Mouse (Mus musculus): Measurements from ENCODE around the gene Rhox2b. TPM values are rescaled to one million over a fixed set of nuclear protein-coding genes. Genes with fewer than 3 reads are reported as not detected.
"Not testable (repeated sequence)": the region's sequence is repeated elsewhere in the genome, so short reads cannot be mapped to it uniquely, and the experiment has no call there.

Gene Rhox2b
- not detected in 2 replicates for polyA plus RNA-seq (2012; rRNA removed)

DNA sequence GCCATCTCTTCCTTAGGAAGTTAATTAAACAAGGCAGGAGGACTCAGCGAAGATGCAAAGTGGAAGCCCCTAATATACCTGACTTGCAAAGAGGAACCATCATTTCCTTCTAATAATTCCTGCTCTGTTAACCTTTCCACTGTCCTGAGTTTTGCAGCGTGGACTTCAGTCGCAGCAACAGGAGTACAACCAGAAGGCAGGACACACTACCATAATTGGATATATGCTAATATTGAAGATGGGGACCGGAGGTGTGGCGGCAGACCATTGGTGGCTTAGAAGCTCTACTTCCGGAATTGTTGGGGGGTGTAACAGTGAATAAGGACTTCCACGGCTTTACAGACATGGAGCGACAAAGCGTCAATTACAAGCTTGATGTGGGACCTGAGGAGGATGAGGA lies at the start of gene Rhox2b:
Gene Rhox2b (plus strand): TSS at position 301 of the 400 bp plus-strand sequence.
- DNase-seq (ENCODE audit: low read depth in 1 of 2, low spot score in 2 of 2); H3K27ac ChIP-seq (ENCODE audit: insufficient read depth, low read length); H3K36me3 ChIP-seq (ENCODE audit: control insufficient read depth, insufficient read depth, low read length); H3K4me1 ChIP-seq (ENCODE audit: control insufficient read depth, insufficient read depth, insufficient read length); H3K4me3 ChIP-seq (ENCODE audit: extremely low read depth, insufficient read depth, insufficient read length); H3K27me3 ChIP-seq (ENCODE audit: control insufficient read depth, insufficient read depth, low read length): not testable (repeated sequence)
- WGBS = no CpG with 5 or more reads among the region's 9 CpGs

DNA sequence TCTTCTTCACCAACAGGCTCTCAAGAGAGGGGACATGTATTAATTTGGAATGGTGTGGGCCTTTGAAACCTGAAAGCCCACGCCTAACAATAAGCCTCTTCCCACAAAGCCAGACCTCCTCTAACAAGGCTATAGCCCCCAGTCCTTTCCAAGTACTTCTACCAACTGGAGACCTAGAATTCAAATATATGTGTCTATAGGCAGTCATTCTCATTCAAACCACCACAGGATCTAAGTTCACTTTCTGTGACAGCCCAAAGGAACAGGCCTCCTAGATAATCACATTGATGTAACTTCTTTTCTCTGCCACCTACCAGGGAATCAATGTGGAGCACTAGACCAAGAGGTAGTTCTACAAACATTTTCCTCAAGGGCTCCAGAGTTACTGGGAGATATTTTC lies 32.1 kb upstream of the Rhox2b start, which contains the start of gene Rhox3a2:
Gene Rhox3a2 (plus strand): TSS at position 301 of the 400 bp plus-strand sequence.
- not testable (repeated sequence) for DNase-seq (ENCODE audit: low read depth in 1 of 2, low spot score in 2 of 2); H3K27me3 ChIP-seq (ENCODE audit: control insufficient read depth, insufficient read depth, low read length); H3K4me3 ChIP-seq (ENCODE audit: extremely low read depth, insufficient read depth, insufficient read length); H3K4me1 ChIP-seq (ENCODE audit: control insufficient read depth, insufficient read depth, insufficient read length); H3K27ac ChIP-seq (ENCODE audit: insufficient read depth, low read length); H3K36me3 ChIP-seq (ENCODE audit: control insufficient read depth, insufficient read depth, low read length)
- no CpG with 5 or more reads among the region's 1 CpGs for WGBS

DNA sequence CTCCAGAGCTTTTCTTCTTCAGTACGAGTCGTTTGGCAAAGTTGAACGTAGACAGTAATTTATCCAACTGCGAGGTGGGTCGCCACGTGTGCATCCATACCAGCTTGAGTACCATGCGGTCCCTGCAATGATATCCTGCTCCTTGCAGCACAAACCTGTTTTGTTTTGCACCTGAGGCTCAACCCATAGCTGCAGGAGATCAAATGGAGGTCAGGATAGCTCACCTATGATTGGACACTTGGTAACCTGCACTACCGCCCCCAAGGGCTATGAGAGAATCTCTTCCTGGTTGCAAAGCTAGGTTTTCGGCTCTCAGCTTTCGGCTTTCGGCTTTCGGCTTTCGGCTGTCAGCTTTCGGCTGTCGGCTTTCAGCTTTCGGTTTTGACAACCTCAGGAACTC lies 21.3 kb upstream of the Rhox2b start, which contains the start of gene Rhox4a2:
Gene Rhox4a2 (plus strand): TSS at position 301 of the 400 bp plus-strand sequence.
- H3K36me3 ChIP-seq (ENCODE audit: control insufficient read depth, insufficient read depth, low read length); H3K27me3 ChIP-seq (ENCODE audit: control insufficient read depth, insufficient read depth, low read length); H3K4me1 ChIP-seq (ENCODE audit: control insufficient read depth, insufficient read depth, insufficient read length); DNase-seq (ENCODE audit: low read depth in 1 of 2, low spot score in 2 of 2); H3K4me3 ChIP-seq (ENCODE audit: extremely low read depth, insufficient read depth, insufficient read length); H3K27ac ChIP-seq (ENCODE audit: insufficient read depth, low read length): not testable (repeated sequence)
- 91% methylated on average over 8 of the region's 16 CpGs for WGBS

DNA sequence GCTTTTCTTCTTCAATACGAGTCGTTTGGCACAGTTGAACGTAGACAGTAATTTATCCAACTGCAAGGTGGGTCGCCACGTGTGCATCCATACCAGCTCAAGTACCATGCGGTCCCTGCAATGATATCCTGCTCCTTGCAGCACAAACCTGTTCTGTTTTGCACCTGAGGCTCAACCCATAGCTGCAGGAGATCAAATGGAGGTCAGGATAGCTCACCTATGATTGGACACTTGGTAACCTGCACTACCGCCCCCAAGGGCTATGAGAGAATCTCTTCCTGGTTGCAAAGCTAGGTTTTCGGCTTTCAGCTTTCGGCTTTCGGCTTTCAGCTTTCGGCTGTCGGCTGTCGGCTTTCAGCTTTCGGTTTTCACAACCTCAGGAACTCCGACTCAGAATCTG lies 20.3 kb downstream of the Rhox2b start, which contains the start of gene Rhox4b:
Gene Rhox4b (plus strand): TSS at position 301 of the 400 bp plus-strand sequence.
- H3K36me3 ChIP-seq (ENCODE audit: control insufficient read depth, insufficient read depth, low read length); DNase-seq (ENCODE audit: low read depth in 1 of 2, low spot score in 2 of 2); H3K4me1 ChIP-seq (ENCODE audit: control insufficient read depth, insufficient read depth, insufficient read length); H3K27ac ChIP-seq (ENCODE audit: insufficient read depth, low read length); H3K27me3 ChIP-seq (ENCODE audit: control insufficient read depth, insufficient read depth, low read length); H3K4me3 ChIP-seq (ENCODE audit: extremely low read depth, insufficient read depth, insufficient read length): not testable (repeated sequence)
- 92% methylated on average over 14 of the region's 15 CpGs for WGBS

DNA sequence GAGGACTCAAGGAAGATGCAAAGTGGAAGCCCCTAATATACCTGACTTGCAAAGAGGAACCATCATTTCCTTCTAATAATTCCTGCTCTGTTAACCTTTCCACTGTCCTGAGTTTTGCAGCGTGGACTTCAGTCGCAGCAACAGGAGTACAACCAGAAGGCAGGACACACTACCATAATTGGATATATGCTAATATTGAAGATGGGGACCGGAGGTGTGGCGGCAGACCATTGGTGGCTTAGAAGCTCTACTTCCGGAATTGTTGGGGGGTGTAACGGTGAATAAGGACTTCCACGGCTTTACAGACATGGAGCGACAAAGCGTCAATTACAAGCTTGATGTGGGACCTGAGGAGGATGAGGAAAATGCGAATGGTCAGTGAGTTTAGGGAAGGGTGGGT lies 41.5 kb downstream of the Rhox2b start, which contains the start of gene Rhox2c:
Gene Rhox2c (plus strand): TSS at position 301 of the 400 bp plus-strand sequence.
- DNase-seq (ENCODE audit: low read depth in 1 of 2, low spot score in 2 of 2); H3K27ac ChIP-seq (ENCODE audit: insufficient read depth, low read length); H3K4me1 ChIP-seq (ENCODE audit: control insufficient read depth, insufficient read depth, insufficient read length); H3K27me3 ChIP-seq (ENCODE audit: control insufficient read depth, insufficient read depth, low read length); H3K36me3 ChIP-seq (ENCODE audit: control insufficient read depth, insufficient read depth, low read length); H3K4me3 ChIP-seq (ENCODE audit: extremely low read depth, insufficient read depth, insufficient read length): not testable (repeated sequence)
- WGBS = 95% methylated on average over 9 of the region's 10 CpGs

DNA sequence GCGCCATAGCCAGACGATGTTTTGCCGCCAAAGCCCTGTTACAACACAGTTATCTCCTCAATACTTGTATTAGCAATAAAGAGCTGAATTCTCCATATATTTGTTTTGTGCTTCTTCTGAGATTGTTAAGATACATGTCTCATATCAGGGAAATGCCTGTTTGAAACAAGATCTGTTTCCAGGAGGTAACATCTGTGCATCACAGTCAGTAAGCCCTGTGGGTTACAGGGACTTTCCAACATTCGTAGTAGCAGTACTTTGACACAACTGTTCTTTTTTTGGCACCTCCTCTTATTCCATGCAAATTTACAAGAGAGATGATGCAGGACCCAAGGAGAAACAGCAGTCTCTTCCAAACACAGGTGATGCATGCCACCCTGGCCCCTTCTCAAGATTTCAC lies 46.4 kb downstream of the Rhox2b start, which contains the start of gene Rhox3c:
Gene Rhox3c (plus strand): TSS at position 301 of the 400 bp plus-strand sequence.
- DNase-seq (ENCODE audit: low read depth in 1 of 2, low spot score in 2 of 2); H3K27me3 ChIP-seq (ENCODE audit: control insufficient read depth, insufficient read depth, low read length); H3K4me1 ChIP-seq (ENCODE audit: control insufficient read depth, insufficient read depth, insufficient read length); H3K4me3 ChIP-seq (ENCODE audit: extremely low read depth, insufficient read depth, insufficient read length); H3K27ac ChIP-seq (ENCODE audit: insufficient read depth, low read length); H3K36me3 ChIP-seq (ENCODE audit: control insufficient read depth, insufficient read depth, low read length): not testable (repeated sequence)
- 87% methylated on average over 3 of the region's 4 CpGs for WGBS

Other genes with a start within 250 kb of the Rhox2b start
- not detected in 2 replicates for gene Akap14, start 243.2 kb upstream of the Rhox2b start, polyA plus RNA-seq (2012; rRNA removed)
- gene Ndufa1, start 220.9 kb upstream of the Rhox2b start, polyA plus RNA-seq (2012; rRNA removed) = 62.4 and 91.4 TPM in 2 replicates
- gene Rnf113a1, start 220.8 kb upstream of the Rhox2b start, polyA plus RNA-seq (2012; rRNA removed) = 1.6 and 1.8 TPM in 2 replicates
- not detected in 2 replicates for gene Gm9, start 201.0 kb upstream of the Rhox2b start, polyA plus RNA-seq (2012; rRNA removed)
- not detected in 2 replicates for gene Rhox1, start 189.8 kb upstream of the Rhox2b start, polyA plus RNA-seq (2012; rRNA removed)
- not detected in 2 replicates for gene Rhox2a, start 167.1 kb upstream of the Rhox2b start, polyA plus RNA-seq (2012; rRNA removed)
- gene Rhox3a, start 162.1 kb upstream of the Rhox2b start, polyA plus RNA-seq (2012; rRNA removed) = not detected in 2 replicates
- gene Rhox4a, start 146.7 kb upstream of the Rhox2b start, polyA plus RNA-seq (2012; rRNA removed) = not detected in 2 replicates
- not detected in 2 replicates for gene Rhox3a2, start 32.0 kb upstream of the Rhox2b start, polyA plus RNA-seq (2012; rRNA removed)
- gene Rhox4a2, start 21.2 kb upstream of the Rhox2b start, polyA plus RNA-seq (2012; rRNA removed) = not detected in 2 replicates
- not detected in 2 replicates for gene Rhox4b, start 20.4 kb downstream of the Rhox2b start, polyA plus RNA-seq (2012; rRNA removed)
- gene Rhox2c, start 41.6 kb downstream of the Rhox2b start, polyA plus RNA-seq (2012; rRNA removed) = not detected in 2 replicates
- not detected in 2 replicates for gene Rhox3c, start 46.5 kb downstream of the Rhox2b start, polyA plus RNA-seq (2012; rRNA removed)
- gene Rhox4c, start 68.3 kb downstream of the Rhox2b start, polyA plus RNA-seq (2012; rRNA removed) = not detected in 2 replicates
- not detected in 2 replicates for gene Rhox2d, start 81.4 kb downstream of the Rhox2b start, polyA plus RNA-seq (2012; rRNA removed)
- gene Rhox4d, start 102.3 kb downstream of the Rhox2b start, polyA plus RNA-seq (2012; rRNA removed) = not detected in 2 replicates
- not detected in 2 replicates for gene Rhox2e, start 118.4 kb downstream of the Rhox2b start, polyA plus RNA-seq (2012; rRNA removed)
- gene Rhox3e, start 130.0 kb downstream of the Rhox2b start, polyA plus RNA-seq (2012; rRNA removed) = not detected in 2 replicates
- gene Rhox4e, start 145.3 kb downstream of the Rhox2b start, polyA plus RNA-seq (2012; rRNA removed) = not detected in 2 replicates
- gene Rhox2f, start 159.3 kb downstream of the Rhox2b start, polyA plus RNA-seq (2012; rRNA removed) = not detected in 2 replicates
- gene Rhox3f, start 168.9 kb downstream of the Rhox2b start, polyA plus RNA-seq (2012; rRNA removed) = not detected in 2 replicates
- not detected in 2 replicates for gene Rhox4f, start 195.6 kb downstream of the Rhox2b start, polyA plus RNA-seq (2012; rRNA removed)
- gene Rhox3g, start 216.5 kb downstream of the Rhox2b start, polyA plus RNA-seq (2012; rRNA removed) = not detected in 2 replicates
- not detected in 2 replicates for gene Rhox2g, start 231.4 kb downstream of the Rhox2b start, polyA plus RNA-seq (2012; rRNA removed)
- not detected in 2 replicates for gene Rhox4g, start 239.3 kb downstream of the Rhox2b start, polyA plus RNA-seq (2012; rRNA removed)